Mouse (Mus musculus) A20 (cell line): ENCODE measurements around the gene Ptcd2.
"Not testable (repeated sequence)": the region's sequence is repeated elsewhere in the genome, so short reads cannot be mapped to it uniquely, and the experiment has no call there.

ENCODE experiments used
- DNase-seq: peaks from one replicate; pipeline ENCODE4 v3.0.0-alpha.2; 2011; ENCODE audit warnings: low read depth, low spot score

The Ptcd2 gene

DNA sequence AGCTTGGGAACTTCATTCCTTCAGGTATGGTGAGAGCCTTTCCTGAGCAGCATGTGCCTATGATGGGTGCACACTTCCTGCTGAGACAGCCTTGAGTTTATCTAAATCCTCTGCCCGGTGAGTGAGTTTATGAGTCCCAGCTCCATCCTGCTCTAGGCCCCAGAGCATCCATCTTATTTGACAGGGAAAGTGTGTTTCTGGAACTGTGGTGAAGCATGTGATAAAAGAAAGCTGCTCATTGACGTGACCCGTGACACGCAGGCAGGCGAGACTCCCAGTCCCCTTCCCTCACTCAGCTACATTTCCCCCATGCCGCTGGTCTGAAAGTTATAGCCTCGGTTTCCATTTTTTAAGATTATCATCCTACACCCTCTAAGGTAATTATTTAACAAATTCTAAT is 11.4 kb upstream of the Ptcd2 start:
- no peak for DNase-seq

DNA sequence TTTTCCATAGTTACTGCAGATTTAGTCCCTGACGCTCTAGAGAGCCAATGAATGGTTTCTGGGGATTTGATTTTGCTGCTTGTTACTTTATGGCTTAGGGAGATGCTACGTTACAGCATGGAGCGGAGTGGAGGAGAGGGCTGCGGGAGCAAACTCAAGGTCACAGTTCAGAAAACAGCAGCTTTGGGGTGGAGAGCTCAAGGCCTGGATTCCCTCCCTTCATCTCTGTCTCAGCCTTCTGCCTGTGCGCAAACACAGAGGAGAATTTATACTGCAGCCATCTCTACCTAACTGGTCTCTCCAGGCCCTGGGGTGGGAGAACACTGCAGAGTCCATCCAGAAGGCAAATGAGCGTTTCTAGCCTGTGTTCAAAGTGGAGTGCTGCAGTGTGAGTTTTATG is 10.6 kb upstream of the Ptcd2 start:
- no peak for DNase-seq

DNA sequence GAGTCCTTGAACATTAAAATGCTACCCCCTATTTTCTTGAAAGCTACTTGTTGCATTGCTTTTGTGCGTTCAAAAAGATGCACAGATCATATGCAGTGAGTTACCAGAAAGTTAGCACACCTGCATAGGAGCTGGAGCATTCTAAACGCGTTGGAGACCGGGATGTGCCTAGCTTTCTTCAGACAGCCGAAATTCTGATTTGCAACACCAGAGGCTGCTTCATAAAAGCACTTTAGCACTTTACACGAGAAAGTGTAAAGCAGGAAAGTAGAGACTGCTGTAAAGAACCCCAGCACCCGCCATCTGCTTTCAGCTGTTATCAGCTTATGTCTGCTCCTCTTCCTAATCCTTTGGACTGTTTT is 9.0 kb upstream of the Ptcd2 start:
- DNase-seq: no peak

DNA sequence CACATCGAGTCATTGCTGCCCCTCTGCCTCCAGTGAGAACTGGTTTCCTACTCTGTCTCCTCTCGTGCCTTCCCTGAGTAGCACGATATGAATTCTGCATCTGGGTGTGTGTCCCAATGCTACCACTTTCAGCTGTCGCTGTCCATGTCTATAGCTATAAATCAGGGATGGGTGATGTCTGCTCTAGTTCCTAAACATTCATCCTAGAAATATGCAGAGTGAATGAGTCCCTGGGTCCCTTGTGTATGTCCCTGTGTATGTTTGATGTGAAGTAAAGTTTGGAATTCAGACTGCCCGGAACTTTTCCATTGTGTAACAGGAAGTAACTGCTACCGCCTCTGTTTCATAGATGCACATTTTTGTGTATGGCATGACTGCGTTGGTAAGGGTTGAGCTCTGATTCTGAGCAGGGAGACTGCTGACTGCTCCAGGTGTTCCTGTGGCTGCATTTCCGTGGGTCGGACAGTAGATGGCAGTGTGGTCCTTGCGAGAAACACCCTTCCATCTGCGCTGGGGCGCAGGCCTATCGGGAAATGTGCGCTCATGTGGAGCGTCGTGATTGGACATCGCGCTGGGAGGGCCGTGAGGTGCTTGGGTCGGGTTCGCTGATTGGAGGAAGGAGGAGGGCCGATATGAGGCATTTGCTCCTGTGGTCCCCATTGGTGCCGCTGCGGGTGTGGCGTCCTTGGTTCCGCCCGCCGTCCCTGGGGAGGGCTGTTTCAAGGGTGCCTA is 8.4 kb upstream of the Ptcd2 start:
- DNase-seq: peak; percentile 99

DNA sequence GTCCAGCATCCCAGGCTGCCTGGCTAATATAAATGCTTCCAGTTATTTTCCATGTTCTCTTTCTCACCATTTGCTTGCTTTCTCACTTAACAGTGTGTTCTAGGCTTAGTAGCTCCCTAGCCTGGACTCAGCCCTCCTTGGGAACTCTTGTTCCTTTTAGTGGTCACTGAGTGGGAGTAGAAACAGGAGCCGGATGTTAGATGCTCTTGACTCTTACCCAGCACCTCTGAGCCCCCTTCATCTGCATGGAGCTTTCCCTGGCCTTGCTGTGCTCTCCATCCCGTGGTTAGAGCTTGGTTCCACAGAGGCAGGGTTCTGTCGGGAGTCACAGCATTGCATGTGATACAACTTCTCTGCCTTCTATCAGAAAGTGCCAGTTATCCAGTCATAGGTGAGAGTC is 7.1 kb upstream of the Ptcd2 start:
- no peak for DNase-seq

DNA sequence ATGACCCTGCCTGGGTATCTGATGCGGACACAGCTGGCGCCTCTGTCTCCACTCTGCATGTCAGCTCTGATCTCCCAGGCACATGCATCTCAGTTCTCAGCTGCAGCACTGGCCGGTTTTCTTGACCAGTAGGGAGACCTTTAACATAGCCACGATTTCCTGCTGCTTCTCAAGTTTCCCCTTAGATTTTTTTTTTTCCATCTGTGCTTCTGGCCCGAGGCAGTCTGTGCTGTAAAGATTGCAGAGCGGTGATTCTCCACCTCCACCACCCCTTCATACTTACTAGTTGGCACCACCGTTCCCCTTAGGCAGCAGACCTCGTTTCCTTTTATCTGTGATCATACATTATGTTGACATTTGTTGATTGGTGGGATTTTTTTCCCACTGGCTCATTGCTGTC is 6.7 kb upstream of the Ptcd2 start:
- no peak for DNase-seq

DNA sequence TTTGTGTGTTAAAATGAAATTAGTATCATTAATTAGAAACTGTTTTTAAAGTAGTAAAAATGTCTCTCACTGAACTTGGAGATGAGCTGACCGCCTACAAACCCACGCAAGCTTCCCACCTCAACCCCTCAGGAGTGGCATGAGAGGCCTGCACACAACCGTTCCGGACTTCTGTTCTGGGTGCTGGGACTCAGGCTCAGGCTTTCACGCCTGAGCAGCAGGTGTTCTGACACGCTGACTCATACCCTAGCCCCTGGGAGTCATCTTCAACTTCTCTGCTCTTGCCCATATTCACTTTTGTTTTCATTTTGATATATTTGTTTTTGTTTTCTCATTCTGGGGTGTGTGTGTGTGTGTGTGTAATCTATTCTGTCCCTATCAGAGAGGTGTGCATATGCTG is 5.5 kb upstream of the Ptcd2 start:
- DNase-seq: peak; percentile 69

DNA sequence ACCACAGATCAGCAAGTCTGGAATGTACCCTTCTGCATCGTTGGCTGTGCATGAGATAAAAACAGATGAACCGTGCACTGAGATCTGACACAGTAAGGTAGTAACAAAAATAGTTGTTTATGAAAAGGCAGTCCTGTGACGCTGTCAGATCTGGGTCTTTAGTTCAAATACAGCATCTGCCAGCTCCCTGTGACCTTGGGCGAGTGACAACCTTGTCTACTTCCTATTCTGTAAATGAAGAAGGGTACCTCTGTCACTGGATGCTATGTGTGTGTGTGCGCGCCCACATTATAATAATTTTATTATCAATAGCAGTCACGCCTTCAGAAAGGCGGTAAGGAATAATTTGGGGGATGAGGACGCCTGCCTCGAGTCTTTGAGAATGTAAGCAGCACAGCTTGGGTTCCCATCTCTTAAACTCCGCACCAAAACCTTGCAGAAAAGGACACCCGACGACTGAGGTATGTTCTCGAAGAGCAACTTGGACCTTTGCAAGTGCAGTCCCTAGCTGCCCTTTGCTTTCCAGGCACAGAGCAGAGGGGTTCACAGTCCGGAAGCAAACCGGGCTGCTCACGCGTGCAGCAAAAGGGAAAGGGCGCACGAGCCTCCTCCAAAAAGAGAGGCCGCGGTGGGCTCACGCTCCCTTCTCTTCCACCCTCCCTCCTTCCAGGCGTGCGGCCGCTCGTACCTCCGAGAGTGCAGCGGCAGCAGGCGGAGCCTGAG is 468 bp downstream of the Ptcd2 start:
- peak; percentile 59 for DNase-seq

DNA sequence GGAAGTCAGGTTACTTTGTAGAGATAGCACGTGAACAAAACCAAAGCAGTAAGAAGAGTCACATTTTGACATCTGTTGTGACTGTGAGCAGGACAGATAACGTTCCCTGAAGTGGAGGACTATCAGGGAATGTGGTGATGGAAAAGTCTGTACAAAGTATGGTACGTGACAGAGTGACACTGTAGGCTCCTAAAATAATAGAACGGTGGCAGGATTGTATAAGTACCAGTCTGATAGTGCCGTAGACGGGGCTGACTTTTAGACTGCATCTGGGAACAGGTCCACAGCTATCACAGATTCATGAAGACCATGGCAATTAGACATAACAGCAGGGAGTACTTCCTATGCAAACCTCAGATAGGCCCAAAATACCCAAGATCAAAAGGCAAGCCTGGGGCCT is 3.0 kb downstream of the Ptcd2 start:
- no peak for DNase-seq

DNA sequence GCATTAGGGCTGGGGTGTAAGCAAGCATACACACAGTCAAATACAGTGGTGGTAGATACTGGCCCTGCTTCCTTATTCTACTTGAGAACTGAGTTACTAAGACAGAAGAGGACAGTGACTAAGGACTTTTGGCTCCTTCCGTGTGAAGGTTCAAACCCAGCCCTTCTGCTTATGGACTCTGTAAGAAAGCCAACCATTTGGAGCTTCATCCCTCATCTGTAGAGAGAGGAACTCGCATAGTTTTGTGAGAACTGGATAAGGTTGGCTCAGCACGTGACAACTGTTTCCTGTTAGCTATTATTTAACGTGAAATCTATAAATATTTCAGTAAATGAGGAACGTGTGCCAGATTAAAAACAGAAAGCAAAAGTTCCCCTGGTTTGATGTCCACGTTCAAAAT is 7.0 kb downstream of the Ptcd2 start:
- peak; percentile 61 for DNase-seq

DNA sequence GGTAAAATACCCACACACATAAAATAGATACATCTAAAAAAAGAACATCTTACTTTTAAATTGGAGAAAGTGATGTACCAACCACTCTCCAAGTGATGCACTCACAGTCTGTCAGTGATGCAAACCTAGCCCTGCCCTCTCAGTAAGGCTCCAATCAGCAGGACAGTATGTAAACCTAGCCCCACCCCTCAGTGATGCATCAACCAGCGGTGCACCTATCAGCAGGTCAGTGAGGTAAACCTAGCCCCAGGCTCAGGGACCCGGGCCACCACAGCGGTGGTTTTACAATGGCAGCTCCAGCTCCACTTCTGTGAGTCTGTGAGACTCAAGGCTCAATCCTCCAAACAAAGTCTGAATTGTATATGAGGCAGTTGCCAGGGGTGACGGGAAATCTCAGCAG is 13.2 kb downstream of the Ptcd2 start:
- no peak for DNase-seq

DNA sequence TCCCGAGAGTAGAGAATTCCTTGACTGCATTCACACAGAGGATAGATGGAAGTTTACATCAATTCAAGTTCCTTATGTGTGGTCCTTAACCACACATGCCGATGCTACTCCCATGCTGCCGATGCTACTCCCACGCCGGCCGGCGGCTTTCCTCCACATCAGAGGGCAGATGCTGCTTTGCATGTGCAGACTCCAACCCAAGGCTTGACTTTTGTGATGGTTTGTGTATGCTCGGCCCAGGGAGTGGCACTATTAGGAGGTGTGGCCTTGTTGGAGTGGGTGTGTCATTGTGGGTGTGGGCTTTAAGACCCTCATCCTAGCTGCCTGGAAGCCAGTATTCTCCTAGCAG is 20.2 kb downstream of the Ptcd2 start:
- DNase-seq: not testable (repeated sequence)

DNA sequence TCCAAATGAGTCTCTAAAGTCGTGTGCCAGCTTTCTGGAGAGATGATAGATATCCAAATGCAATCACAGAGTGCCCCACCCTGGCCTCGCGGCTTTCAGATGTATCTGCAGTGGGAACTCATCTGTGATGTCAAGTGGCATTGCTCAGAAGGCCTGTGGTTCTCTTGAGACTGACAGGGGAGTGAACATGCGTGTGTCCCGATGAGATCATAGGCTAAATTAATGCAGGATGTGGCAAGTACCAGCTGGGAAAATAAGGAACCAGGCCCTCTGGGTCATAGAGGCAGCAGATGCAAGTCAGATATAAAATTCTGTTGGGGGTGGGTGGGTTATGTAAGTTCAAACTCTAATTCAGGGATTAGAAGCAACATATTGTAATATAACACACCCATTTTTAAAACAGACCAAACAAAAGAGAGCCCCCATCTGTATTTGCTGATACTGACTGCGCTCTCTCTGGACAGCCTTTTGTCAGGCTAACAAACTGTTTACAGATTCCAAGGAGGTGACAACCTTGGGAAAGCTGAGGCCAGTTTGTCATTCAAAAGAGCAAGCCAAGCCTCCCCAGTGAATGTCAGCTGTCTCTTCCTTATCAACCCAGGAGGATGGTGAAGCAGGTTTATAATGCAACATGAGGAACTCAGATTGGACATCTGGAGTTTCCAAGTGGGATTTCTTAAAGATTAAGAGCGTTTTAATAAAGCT is 20.7 kb downstream of the Ptcd2 start:
- no peak for DNase-seq

DNA sequence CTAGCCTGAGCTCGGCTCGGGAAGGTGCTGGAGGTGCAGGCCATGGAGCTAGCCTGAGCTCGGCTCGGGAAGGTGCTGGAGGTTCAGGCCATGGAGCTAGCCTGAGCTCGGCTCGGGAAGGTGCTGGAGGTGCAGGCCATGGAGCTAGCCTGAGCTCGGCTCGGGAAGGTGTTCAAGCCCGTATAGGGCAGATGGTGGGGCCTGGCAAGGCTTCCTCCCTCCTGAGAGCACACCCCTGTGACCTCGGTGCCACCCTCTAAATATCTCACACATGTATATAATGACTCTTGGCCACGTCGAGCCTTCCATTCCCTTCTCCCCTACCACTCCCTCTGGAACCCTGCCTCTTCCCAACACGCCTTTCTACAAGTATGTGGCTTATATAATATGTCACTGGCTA is 21.6 kb downstream of the Ptcd2 start:
- DNase-seq: not testable (repeated sequence)

DNA sequence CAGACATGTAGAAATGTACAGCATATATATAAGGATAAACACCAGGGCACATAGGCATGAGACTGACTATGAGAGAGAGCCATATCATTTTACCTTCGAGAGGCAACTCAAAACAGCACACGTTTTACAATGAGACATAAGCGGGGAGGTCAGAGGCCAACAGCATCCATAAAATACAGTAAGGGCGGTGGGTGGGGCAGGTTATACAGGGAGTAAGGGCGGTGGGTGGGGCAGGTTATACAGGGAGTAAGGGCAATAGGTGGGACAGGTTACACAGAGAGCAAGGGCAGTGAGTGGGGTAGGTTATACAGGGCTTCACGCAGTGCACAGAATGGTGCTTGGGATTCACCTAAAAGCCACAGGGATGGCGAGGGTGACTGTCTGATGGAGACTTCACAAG is 24.1 kb downstream of the Ptcd2 start:
- DNase-seq: no peak

DNA sequence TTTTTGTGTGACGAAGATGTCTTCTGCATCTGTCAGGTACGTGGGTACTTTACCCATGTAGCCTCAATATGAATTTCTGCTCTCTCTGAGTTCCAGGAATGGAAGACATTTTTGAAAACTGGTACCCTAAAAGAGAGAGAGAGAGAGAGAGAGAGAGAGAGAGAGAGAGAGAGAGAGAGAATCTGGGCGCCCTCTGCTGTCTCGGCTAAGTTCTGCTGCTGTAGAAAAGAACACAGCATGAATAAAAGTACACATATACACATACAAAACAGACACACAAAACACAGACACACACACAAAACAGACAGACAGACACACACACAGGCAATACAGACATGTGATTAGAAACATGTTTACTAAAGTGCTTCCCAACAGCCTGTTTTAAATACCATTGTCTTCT is 27.4 kb downstream of the Ptcd2 start:
- peak; percentile 27 for DNase-seq

DNA sequence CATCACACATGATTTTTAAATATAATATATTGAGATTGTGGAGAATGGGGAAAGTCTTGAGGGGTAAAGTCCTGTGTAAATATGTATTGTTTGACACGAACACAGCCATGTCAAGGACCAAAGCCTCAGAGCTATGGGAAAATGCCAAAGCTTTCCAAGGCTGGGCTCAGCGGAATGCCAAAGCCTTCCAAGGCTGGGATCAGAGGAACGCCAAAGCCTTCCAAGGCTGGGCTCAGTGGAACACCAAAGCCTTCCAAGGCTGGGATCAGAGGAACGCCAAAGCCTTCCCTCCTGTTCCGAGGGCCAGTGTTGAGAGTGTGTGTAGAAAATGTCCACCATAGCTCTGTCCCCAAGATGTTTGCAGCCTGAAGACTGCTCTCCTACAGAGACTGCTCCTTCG is 28.1 kb downstream of the Ptcd2 start:
- no peak for DNase-seq

DNA sequence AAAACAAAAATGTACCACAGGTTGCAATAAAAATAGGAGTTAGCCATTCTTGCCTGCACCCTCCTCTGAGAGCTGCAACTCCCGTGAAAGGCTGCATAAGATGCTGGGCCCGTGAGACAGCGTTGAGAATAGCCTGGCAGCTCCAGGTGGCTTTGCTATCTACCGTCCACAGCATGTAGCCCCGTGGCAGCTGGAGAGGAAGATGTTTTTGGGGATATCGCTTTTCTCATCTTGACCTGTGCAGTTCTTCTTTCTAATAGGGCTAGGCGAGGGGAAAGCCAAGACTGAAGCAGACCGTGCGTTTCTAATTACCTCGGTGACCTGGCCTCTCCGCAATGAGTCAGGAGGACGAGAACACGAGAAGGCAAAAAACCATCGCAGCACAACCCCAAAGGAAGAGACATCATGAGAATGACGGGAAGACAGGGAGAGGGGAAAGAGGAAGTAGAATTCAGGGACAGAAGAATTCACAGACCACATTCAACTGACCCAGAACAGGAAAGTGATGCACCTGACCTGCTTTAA is 29.8 kb downstream of the Ptcd2 start:
- DNase-seq: peak; percentile 58

DNA sequence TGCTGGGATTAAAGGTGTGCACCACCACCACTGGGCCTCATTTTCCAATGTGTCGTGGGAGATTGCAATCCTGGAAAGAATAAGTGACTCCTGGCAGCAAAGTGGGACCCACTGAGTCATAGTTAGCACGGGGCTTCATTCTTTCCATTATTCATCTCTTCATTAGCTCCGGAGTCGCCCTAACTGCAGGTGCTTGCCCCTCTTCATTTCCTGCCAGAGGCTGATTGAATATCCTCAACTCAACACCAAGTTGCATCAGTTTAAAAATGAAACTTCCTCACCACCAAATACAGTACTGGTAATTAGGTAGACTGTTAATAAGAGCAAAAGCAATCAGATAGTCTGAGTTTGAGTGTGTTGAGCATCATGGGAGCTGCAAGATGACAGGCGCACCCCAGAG is 30.4 kb downstream of the Ptcd2 start:
- DNase-seq: no peak

DNA sequence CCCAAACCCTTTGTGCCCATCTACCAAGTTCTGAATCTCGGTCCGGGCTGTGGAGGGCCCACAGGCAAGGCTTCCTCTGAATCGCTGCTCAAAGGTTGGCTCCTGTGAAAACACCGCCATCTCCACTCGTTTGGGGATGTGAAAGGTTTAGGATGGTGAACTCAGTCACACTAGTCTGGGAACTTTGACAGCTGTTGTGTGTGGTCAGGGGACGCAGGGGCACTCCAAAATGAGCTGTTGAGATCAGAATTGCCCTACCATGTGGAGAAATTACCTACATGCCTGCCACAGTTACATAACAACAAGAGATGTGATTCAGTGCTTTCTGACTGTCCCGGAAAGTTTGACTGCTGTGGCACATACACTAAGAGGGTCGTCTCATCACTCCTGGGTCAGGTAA is 36.1 kb downstream of the Ptcd2 start:
- no peak for DNase-seq

DNA sequence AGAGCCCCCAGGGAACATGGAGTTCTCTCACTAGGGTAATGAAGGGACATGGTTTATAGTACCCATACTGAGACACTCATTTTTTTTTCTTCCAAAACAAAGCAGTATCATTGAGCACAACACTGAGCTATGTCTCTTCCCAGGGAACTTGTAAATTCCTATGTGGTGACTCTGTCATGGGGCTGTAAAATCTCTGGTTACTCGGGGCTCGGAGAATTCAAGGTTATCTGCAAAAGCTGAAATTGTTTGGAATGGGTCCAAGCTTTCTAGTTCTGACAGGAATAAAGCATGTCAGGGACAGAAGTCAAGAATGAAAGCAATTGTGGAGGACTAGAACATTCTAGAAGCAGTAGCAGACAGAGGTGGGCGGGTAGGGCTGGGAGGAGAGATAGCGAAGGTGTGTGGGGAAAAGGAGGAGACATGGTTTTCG is 36.6 kb downstream of the Ptcd2 start:
- no peak for DNase-seq

DNA sequence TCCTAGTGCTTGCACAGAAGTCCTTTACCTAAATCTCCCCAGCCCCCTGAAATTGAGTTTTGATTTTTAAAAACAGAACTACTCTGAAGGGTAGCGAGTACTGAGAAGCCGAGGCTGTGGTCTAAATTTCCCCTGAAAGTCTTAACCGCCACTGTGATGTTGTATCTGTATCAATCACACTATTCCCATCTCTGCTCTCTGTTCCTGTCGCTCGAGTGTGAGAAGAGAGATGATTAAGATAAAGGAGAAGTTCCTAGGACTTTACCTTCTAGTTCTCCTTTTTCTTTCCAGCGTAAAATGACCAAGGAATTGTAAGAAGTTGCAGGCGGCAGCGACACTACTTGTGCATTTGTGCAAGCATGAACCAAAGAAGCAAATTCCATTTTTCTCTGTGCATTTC is 38.3 kb downstream of the Ptcd2 start:
- DNase-seq: no peak

DNA sequence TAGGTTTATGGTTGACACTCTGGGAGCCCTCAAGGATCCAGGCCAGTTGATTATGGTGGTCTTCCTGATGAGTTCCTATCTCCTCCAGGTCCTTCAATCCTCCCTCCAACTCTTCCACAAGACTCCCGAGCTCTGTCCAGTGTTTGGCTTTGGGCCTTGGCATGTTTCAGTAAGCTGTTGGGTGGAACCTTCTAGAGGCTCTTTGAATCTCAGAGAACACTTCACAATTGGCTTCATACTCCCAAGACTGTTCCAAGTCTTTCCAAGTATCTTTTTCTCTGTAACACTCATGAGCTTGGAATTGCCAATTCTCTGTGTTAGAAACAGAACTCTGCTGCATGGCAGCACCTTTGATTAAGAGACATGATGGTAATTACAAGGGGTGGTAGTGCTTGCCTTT is 39.3 kb downstream of the Ptcd2 start:
- no peak for DNase-seq
